ENCODE assay signal across 13 mouse cellular contexts in the genomic region with DNA sequence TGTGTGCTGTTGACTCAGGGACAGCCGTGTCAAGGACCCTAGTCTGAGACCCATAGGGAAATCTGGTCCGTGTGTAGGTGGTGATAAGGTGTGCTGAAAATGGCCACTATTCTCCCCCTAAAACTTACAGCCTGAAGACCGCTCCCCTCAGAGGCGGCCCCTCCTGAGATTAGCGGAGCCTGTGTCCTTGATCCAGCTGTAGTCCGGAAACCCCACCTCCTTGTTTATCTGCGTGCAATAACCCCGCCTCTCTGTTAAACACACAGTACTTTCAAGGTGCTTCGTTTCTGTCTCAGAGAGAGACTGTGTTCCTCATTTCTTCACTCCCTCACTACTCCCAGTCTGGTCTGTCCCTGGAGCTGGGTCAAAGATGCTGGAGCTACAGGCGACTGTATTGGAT. TPM values are rescaled to one million over a fixed set of nuclear protein-coding genes. Genes with fewer than 3 reads are reported as not detected.
DNase-seq lines count a peak whose midpoint lies in the region; ATAC-seq and TF ChIP-seq lines count a peak whose summit lies in the region.
"Had no signal": no experiment of that assay in that cellular context is flagged by ENCODE, and none has a peak within 500 bp of the region (broad histone marks: within the 10 kb centered on the region; RNA-seq: fewer than 3 reads in every experiment).

No protein-coding gene starts in this region.

- H3K36me3 ChIP-seq in lung, postnatal 0 days (ENCODE audit: insufficient read depth, low read length), result no peaks in the 10 kb centered on the region
- no peaks in the 10 kb centered on the region for H3K36me3 ChIP-seq in liver, embryonic 11.5 days (ENCODE audit: control insufficient read depth, insufficient read depth, low read length)
- H3K36me3 ChIP-seq: hindbrain, embryonic 13.5 days had no signal

- no peaks in the 10 kb centered on the region for H3K27me3 ChIP-seq in lung, postnatal 0 days (replicated peaks; ENCODE audit: insufficient read depth, low read length)
- H3K27me3 ChIP-seq in liver, embryonic 11.5 days (replicated peaks; ENCODE audit: control insufficient read depth, insufficient read depth, low read length), result peaks cover 10% of the 10 kb centered on the region

- WGBS in lung, postnatal 0 days, result 20% methylated on average over 10 of the region's 10 CpGs
- WGBS in liver, embryonic 11.5 days, result 14% methylated on average over 10 of the region's 10 CpGs

- no peaks in the 10 kb centered on the region for H3K4me1 ChIP-seq in lung, postnatal 0 days (ENCODE audit: insufficient read depth, low read depth, low read length)
- H3K4me1 ChIP-seq in liver, embryonic 11.5 days (replicated peaks; ENCODE audit: control insufficient read depth, insufficient read depth, low read length), result peaks cover 6% of the 10 kb centered on the region
- H3K4me1 ChIP-seq: forebrain, embryonic 13.5 days had no signal

- H3K4me2 ChIP-seq in lung, postnatal 0 days (replicated peaks; ENCODE audit: low read depth, low read length), result no peak overlapping the region
- peak overlapping the region; percentile 30 for H3K4me2 ChIP-seq in liver, embryonic 11.5 days
- H3K4me2 ChIP-seq: forebrain, embryonic 13.5 days; hindbrain, embryonic 13.5 days had no signal

- peak; percentile 61 for DNase-seq in adrenal gland, postnatal 10 days
- no peak for DNase-seq in adrenal gland, postnatal 25 days
- DNase-seq in lung, postnatal 0 days (ENCODE audit: low spot score), result peak; percentile 53
- no peak for DNase-seq in lung, postnatal 14 days
- no peak for DNase-seq in liver, embryonic 11.5 days (ENCODE audit: low spot score)
- peak; percentile 38 for DNase-seq in thymus, postnatal 0 days (ENCODE audit: low spot score)
- DNase-seq in cerebellum, adult 8-10 months, result no peak
- DNase-seq: left cerebral cortex, postnatal 4 days had no signal

- H3K9me3 ChIP-seq in lung, postnatal 0 days (ENCODE audit: low read length), result no peaks in the 10 kb centered on the region
- no peaks in the 10 kb centered on the region; the same call in 1 of the 2 replicates for H3K9me3 ChIP-seq in liver, embryonic 11.5 days (ENCODE audit: control insufficient read depth, low read length)
- H3K9me3 ChIP-seq: forebrain, embryonic 13.5 days; hindbrain, embryonic 13.5 days had no signal

- ATAC-seq in lung, postnatal 0 days, result 0 out of 2 replicates have a peak, but pooled peaks have one; percentile 12
- peak; percentile 48 for ATAC-seq in liver, embryonic 11.5 days (replicated peaks; ENCODE audit: low FRiP score)
- ATAC-seq in inflammation-experienced regulatory T-cells, adult 6 months, result no peak
- ATAC-seq: forebrain, embryonic 13.5 days had no signal

- TF ChIP-seq CTCF in lung, postnatal 0 days (IDR thresholded peaks at IDR 0.05), result no peak

- no peak for TF ChIP-seq EP300 in lung, postnatal 0 days (IDR thresholded peaks at IDR 0.05)

- H3K4me3 ChIP-seq in lung, postnatal 0 days (ENCODE audit: low read depth, low read length), result no peak overlapping the region
- H3K4me3 ChIP-seq in liver, embryonic 11.5 days (ENCODE audit: low read depth, low read length), result no peak overlapping the region
- H3K4me3 ChIP-seq: forebrain, embryonic 13.5 days; hindbrain, embryonic 13.5 days had no signal

- H3K9ac ChIP-seq in lung, postnatal 0 days (replicated peaks; ENCODE audit: low read depth), result no peak overlapping the region
- no peak overlapping the region for H3K9ac ChIP-seq in liver, embryonic 11.5 days (ENCODE audit: low read depth, low read length)
- H3K9ac ChIP-seq: forebrain, embryonic 13.5 days; hindbrain, embryonic 13.5 days had no signal

- no peak overlapping the region for H3K27ac ChIP-seq in lung, postnatal 0 days (ENCODE audit: low read length)
- no peak overlapping the region for H3K27ac ChIP-seq in liver, embryonic 11.5 days (ENCODE audit: low read depth, low read length)
- H3K27ac ChIP-seq: forebrain, embryonic 13.5 days; hindbrain, embryonic 13.5 days had no signal

RNA-seq across cellular contexts. Expression of a gene that starts 6.5 kb away (rescaled TPM):
- 10 to 100 TPM; 17.7 to 20.5 TPM for total RNA-seq in adrenal gland, postnatal 10 days (2021)
- 15.6 and 19.9 TPM in 2 replicates for total RNA-seq in adrenal gland, postnatal 25 days (2021)
- 4.1 and 4.9 TPM in 2 replicates for polyA plus RNA-seq in lung, postnatal 0 days (2015; fragmentation: Nextera tagmentation; extraction: Ambion mirVana)
- polyA plus RNA-seq in liver, embryonic 11.5 days (2014; fragmentation: Nextera tagmentation; extraction: Ambion mirVana), result 6.3 and 6.9 TPM in 2 replicates
- polyA plus RNA-seq in thymus, postnatal 0 days (2015; fragmentation: Nextera tagmentation; extraction: Ambion mirVana), result 56.9 and 59.8 TPM in 2 replicates
- 10 to 100 TPM; 52.9 to 64.4 (median 60.6) TPM for polyA plus RNA-seq in inflammation-experienced regulatory T-cells, adult 6 months (2017; shearing (Covaris generic))

RNA-seq across cellular contexts. Expression of a gene that starts 32.2 kb away (rescaled TPM):
- 1 to 10 TPM; 4.8 to 8.9 TPM for total RNA-seq in adrenal gland, postnatal 10 days (2021)
- 3.9 and 6.2 TPM in 2 replicates for total RNA-seq in adrenal gland, postnatal 25 days (2021)
- 6.2 and 7.1 TPM in 2 replicates for polyA plus RNA-seq in lung, postnatal 0 days (2015; fragmentation: Nextera tagmentation; extraction: Ambion mirVana)
- polyA plus RNA-seq in liver, embryonic 11.5 days (2014; fragmentation: Nextera tagmentation; extraction: Ambion mirVana), result 11.9 and 13.8 TPM in 2 replicates
- polyA plus RNA-seq in thymus, postnatal 0 days (2015; fragmentation: Nextera tagmentation; extraction: Ambion mirVana), result 6.9 and 8.9 TPM in 2 replicates
- 1 to 10 TPM in 2 of 3 experiments, under 1 TPM in 1; 0.44 to 2.1 (median 2.0) TPM for polyA plus RNA-seq in inflammation-experienced regulatory T-cells, adult 6 months (2017; shearing (Covaris generic))

RNA-seq across cellular contexts. Expression of a gene that starts 44.0 kb away (rescaled TPM):
- total RNA-seq in adrenal gland, postnatal 10 days (2021), result under 1 TPM in 1 of 2 experiments, not detected in 1; 0.27 TPM
- total RNA-seq in adrenal gland, postnatal 25 days (2021), result not detected in 2 replicates
- polyA plus RNA-seq in lung, postnatal 0 days (2015; fragmentation: Nextera tagmentation; extraction: Ambion mirVana), result 0.38 and 0.44 TPM in 2 replicates
- 0.15 TPM in 1 of 2 replicates, not detected in the other for polyA plus RNA-seq in liver, embryonic 11.5 days (2014; fragmentation: Nextera tagmentation; extraction: Ambion mirVana)
- polyA plus RNA-seq in thymus, postnatal 0 days (2015; fragmentation: Nextera tagmentation; extraction: Ambion mirVana), result 0.56 and 0.93 TPM in 2 replicates
- not detected for polyA plus RNA-seq in inflammation-experienced regulatory T-cells, adult 6 months (2017; shearing (Covaris generic))

RNA-seq across cellular contexts. Expression of a gene that starts 48.4 kb away (rescaled TPM):
- total RNA-seq in adrenal gland, postnatal 10 days (2021), result 10 to 100 TPM; 49.6 to 50.1 TPM
- total RNA-seq in adrenal gland, postnatal 25 days (2021), result 72.0 and 75.6 TPM in 2 replicates
- 6.5 TPM in 2 replicates for polyA plus RNA-seq in lung, postnatal 0 days (2015; fragmentation: Nextera tagmentation; extraction: Ambion mirVana)
- 4.6 and 6.1 TPM in 2 replicates for polyA plus RNA-seq in liver, embryonic 11.5 days (2014; fragmentation: Nextera tagmentation; extraction: Ambion mirVana)
- polyA plus RNA-seq in thymus, postnatal 0 days (2015; fragmentation: Nextera tagmentation; extraction: Ambion mirVana), result 4.9 and 5.9 TPM in 2 replicates
- polyA plus RNA-seq in inflammation-experienced regulatory T-cells, adult 6 months (2017; shearing (Covaris generic)), result 1 to 10 TPM; 3.0 to 3.7 (median 3.5) TPM

RNA-seq across cellular contexts. Expression of a gene that starts 53.8 kb away (rescaled TPM):
- total RNA-seq in adrenal gland, postnatal 10 days (2021), result not detected
- not detected in 2 replicates for total RNA-seq in adrenal gland, postnatal 25 days (2021)
- not detected in 2 replicates for polyA plus RNA-seq in lung, postnatal 0 days (2015; fragmentation: Nextera tagmentation; extraction: Ambion mirVana)
- not detected in 2 replicates for polyA plus RNA-seq in liver, embryonic 11.5 days (2014; fragmentation: Nextera tagmentation; extraction: Ambion mirVana)
- polyA plus RNA-seq in thymus, postnatal 0 days (2015; fragmentation: Nextera tagmentation; extraction: Ambion mirVana), result not detected in 2 replicates
- not detected for polyA plus RNA-seq in inflammation-experienced regulatory T-cells, adult 6 months (2017; shearing (Covaris generic))
- polyA plus RNA-seq: C2C12; forebrain, embryonic 13.5 days; large intestine, adult 2 months had no signal

Comparison
In these comparisons a context has a peak if more than half of its experiments do, and no peak if none do; other contexts are left out.
1. DNase-seq: peak in adrenal gland, postnatal 10 days (single experiment), lung, postnatal 0 days (single experiment) and thymus, postnatal 0 days (single experiment); none in adrenal gland, postnatal 25 days (single experiment), lung, postnatal 14 days (single experiment), liver, embryonic 11.5 days (single experiment) and cerebellum, adult 8-10 months (single experiment).